Mouse (Mus musculus) liver, embryonic 16.5 days (tissue): ENCODE data around the gene Htr1f. TPM values are rescaled to one million over a fixed set of nuclear protein-coding genes. Genes with fewer than 3 reads are reported as not detected.

Source experiments
- ATAC-seq: fragments of 200-750 bp; cut with Nextera tagmentation; 2 replicates; pipeline ENCODE4 v1.8.0; 2017; ENCODE audit warnings: low read depth, mild to moderate bottlenecking, moderate number of reproducible peaks, moderate library complexity
- H3K27ac ChIP-seq: fragments of 300-500 bp; sonication (generic); 2 replicates; pipeline ENCODE4 v1.5.1; 2014; ENCODE audit warnings: mild to moderate bottlenecking, low read length
- H3K27me3 ChIP-seq: fragments of 300-500 bp; sonication (generic); 2 replicates; pipeline ENCODE4 v1.6.1; 2014; ENCODE audit warnings: low read depth, low read length, mixed read lengths; ENCODE audit not compliant: control insufficient read depth, insufficient read depth
- H3K36me3 ChIP-seq: fragments of 300-500 bp; sonication (generic); 2 replicates; pipeline ENCODE4 v1.6.1; 2014; ENCODE audit warnings: mild to moderate bottlenecking; ENCODE audit not compliant: control insufficient read depth, insufficient read depth
- H3K4me1 ChIP-seq: fragments of 300-500 bp; sonication (generic); 2 replicates; pipeline ENCODE4 v1.6.1; 2014; ENCODE audit warnings: low read depth, low read length, mixed read lengths; ENCODE audit not compliant: control insufficient read depth
- H3K4me2 ChIP-seq: fragments of 300-500 bp; sonication (generic); 2 replicates; pipeline ENCODE4 v1.6.1; 2014; ENCODE audit warnings: low read depth, low read length, mixed read lengths
- H3K4me3 ChIP-seq: fragments of 300-500 bp; sonication (generic); 2 replicates; pipeline ENCODE4 v1.5.1; 2014; ENCODE audit warnings: low read depth, mild to moderate bottlenecking, low read length
- H3K9ac ChIP-seq: fragments of 300-500 bp; sonication (generic); 2 replicates; pipeline ENCODE4 v1.6.1; 2014; ENCODE audit warnings: low read depth, low read length
- H3K9me3 ChIP-seq: fragments of 300-500 bp; sonication (generic); replicated peaks from 2 replicates; pipeline ENCODE4 v1.6.1; 2016; ENCODE audit warnings: low read length; ENCODE audit not compliant: control insufficient read depth
- WGBS: fragments of 180-500 bp; shearing (Covaris S2); extraction: QIAGEN DNeasy Blood & Tissue Kit; methylation state at CpG from one replicate; pipeline ENCODE4 v1.1.7; 2014; ENCODE audit not compliant: insufficient replicate concordance; 5-methylcytosine and 5-hydroxymethylcytosine counted together
- polyA plus RNA-seq: library from polyadenylated mRNA; unstranded; fragments of >200 nt; fragmentation: Nextera tagmentation; extraction: Ambion mirVana; gene quantifications from 2 replicates; pipeline ENCODE4 v1.2.1, GENCODE M21; 2015

The Htr1f gene
- not detected in 2 replicates for polyA plus RNA-seq

DNA sequence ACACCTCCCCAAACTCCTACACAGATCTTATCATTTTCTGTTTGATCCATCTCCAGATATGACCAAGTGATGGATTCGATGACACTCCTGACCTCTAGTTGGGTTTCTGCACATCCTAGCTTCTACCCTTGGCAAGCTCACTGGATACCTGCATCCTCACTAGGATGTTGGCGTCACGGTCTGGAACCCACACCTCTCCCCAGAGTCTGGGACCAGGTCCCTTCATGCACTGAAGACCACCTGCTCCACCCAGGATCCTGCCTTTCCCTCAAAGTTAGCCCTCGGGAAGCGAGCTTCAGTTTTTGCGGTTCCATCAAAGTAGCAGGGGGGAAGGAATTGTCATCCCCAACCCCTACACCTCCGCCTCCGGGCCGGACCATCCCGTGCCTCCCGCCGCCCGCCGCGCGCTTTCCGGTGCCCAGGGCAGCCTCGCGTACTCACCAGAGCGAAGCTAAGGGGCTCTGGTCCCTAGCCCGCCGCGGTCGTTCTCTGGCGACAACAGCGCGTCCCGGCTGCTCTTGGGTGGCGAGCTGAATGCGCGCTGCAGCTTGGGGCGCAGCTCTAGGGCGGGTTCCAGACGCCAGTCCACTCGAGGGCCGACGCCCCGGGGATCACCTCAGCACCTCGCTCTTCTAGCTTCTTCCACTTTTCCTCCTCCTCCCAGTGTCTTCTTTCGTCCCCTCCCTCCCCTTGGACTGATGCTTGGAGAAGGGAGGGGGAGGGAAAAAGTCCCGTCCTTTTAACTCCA lies at the start of gene Htr1f:
Gene Htr1f (minus strand): TSS at position 671 of the 748 bp plus-strand sequence.
- H3K4me2 ChIP-seq, result 0 out of 2 replicates have a peak within 1 kb of the TSS, but pooled peaks have one; percentile 3
- H3K9me3 ChIP-seq, result no peaks in the 10 kb centered on the region
- no peaks in the 10 kb centered on the region for H3K4me1 ChIP-seq
- H3K27me3 ChIP-seq, result peaks cover 14% of the 10 kb centered on the region
- no peak for ATAC-seq
- 3% methylated on average over 40 of the region's 41 CpGs for WGBS
- no peak within 1 kb of the TSS for H3K9ac ChIP-seq
- H3K27ac ChIP-seq, result no peak within 1 kb of the TSS
- H3K4me3 ChIP-seq, result no peak within 1 kb of the TSS
- no peaks in the 10 kb centered on the region for H3K36me3 ChIP-seq

DNA sequence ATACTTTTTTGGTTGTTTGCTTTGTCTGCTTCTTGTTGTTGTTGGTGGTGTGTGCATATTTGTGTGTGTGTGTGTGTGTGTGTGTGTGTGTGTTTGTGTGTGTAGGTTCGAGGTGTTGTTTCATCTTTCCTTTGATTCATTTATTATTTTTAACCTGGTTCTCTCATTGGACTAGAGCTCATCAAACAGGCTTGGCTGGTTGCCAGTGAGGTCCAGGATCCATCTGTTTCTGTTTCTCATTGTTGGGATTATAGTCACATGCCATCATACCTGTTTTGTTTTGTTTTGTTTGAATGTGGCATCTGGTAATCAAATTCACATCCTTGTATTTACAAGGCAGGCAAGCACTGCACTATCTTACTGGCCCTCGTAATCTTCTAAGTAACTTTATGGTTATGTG lies 34.1 kb upstream of the Htr1f start:
- no peak overlapping the region for H3K4me2 ChIP-seq
- WGBS, result 50% methylated on average over 2 of the region's 2 CpGs

DNA sequence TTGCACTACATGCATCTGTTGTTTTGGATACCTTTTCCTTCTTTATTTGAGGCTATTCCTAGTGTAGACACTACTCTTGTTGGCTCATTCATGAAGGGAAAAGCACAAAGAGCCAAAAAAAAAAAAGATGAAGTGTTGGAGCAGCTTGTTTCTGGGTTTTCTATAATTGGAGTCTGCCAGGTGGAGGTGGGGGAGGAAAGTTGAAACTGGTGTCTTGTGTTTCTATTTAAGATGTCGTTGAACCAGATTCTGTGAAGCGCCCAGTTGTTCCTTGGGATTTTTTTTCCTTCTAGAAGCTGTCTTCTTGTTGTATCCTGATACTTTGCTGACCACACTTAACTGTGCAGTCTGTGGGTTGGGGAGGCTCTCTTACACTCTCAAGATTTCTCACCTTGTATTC lies 23.7 kb upstream of the Htr1f start:
- Histone ChIP-seq H3K4me1 (no peaks in the 10 kb centered on the region), H3K27me3 (no peaks in the 10 kb centered on the region), H3K9me3 (no peaks in the 10 kb centered on the region), H3K4me3 (no peak overlapping the region), H3K4me2 (no peak overlapping the region), H3K9ac (no peak overlapping the region), H3K36me3 (no peaks in the 10 kb centered on the region), H3K27ac (no peak overlapping the region)
- no peak for ATAC-seq
- WGBS, result 62% methylated on average over 2 of the region's 2 CpGs

More for the DNA sequence above, 34.1 kb upstream of the Htr1f start:
- Histone ChIP-seq H3K4me3 (no peak overlapping the region), H3K4me1 (no peaks in the 10 kb centered on the region), H3K9me3 (no peaks in the 10 kb centered on the region), H3K9ac (no peak overlapping the region), H3K27me3 (no peaks in the 10 kb centered on the region), H3K36me3 (no peaks in the 10 kb centered on the region), H3K27ac (no peak overlapping the region)
- no peak for ATAC-seq

DNA sequence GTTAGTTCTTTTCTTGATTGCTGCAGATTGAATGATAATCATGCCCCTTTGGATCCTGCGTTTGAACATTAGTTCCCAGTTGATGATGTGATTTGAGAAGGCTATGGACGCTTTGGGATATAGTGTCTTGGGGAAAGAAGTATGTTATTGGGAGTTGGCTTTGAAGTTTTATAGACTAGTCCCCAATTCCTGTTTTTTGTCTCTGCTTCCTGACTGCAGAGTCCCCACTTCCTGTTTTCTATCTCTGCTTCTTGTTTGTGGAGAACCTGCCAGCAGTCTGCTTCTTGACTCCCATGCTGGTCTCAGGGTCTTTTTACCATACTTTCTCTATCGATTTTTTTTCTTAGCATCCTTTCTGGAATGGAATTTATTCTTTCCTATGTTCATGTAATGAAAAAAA lies 22.2 kb upstream of the Htr1f start:
- WGBS, result 24% methylated on average over 3 of the region's 3 CpGs
- Histone ChIP-seq H3K9ac (no peak overlapping the region), H3K27ac (no peak overlapping the region), H3K36me3 (no peaks in the 10 kb centered on the region), H3K4me2 (no peak overlapping the region), H3K4me3 (no peak overlapping the region), H3K27me3 (no peaks in the 10 kb centered on the region), H3K9me3 (no peaks in the 10 kb centered on the region), H3K4me1 (no peaks in the 10 kb centered on the region)
- no peak for ATAC-seq

DNA sequence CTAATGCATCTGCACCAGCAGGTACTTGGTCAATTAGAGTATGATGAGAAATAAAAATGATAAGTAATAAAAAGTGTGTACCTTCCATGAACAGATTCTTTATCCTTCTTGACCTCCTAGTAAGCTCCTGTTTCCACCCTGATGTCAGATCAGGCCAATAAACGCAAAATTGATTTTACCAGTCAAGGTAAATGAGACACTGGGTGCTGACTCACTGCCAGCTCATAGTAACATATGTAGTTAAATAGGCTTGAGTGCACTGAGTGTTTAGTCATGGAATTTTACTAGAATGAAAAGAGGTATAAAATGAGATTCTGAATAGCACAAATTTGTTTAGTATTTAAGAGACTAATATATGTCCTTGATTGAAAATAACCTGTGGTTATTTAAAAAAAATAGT lies 6.6 kb upstream of the Htr1f start:
- Histone ChIP-seq H3K9ac (no peak overlapping the region), H3K9me3 (no peaks in the 10 kb centered on the region), H3K27me3 (no peaks in the 10 kb centered on the region), H3K4me2 (no peak overlapping the region), H3K4me3 (no peak overlapping the region), H3K36me3 (no peaks in the 10 kb centered on the region), H3K4me1 (no peaks in the 10 kb centered on the region), H3K27ac (no peak overlapping the region)
- ATAC-seq, result no peak
- 67% methylated on average over 1 of the region's 1 CpGs for WGBS

DNA sequence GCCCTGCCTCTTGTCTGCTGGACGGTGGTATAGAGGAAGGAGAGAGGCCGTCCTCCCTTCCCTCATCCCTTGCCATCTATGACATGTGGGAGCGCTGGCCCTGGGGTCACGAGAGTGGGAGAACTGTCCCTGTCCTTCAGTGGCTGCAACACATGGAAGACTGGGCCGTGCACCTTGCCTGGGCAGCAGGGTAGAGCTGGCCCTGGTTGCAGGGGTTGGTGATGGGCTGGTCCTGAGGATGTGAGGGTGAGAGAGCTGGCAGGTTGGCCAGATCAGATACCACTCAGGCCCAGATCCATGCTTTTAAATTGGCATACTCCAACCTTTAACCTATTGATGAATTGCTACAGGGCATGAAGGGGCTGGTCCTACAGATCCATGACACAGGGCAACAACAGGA lies 12.1 kb downstream of the Htr1f start:
- Histone ChIP-seq H3K27ac (no peak overlapping the region), H3K27me3 (no peaks in the 10 kb centered on the region), H3K4me3 (no peak overlapping the region), H3K4me1 (no peaks in the 10 kb centered on the region), H3K9me3 (no peaks in the 10 kb centered on the region), H3K9ac (no peak overlapping the region), H3K4me2 (no peak overlapping the region), H3K36me3 (no peaks in the 10 kb centered on the region)
- no peak for ATAC-seq
- WGBS, result 58% methylated on average over 5 of the region's 5 CpGs

DNA sequence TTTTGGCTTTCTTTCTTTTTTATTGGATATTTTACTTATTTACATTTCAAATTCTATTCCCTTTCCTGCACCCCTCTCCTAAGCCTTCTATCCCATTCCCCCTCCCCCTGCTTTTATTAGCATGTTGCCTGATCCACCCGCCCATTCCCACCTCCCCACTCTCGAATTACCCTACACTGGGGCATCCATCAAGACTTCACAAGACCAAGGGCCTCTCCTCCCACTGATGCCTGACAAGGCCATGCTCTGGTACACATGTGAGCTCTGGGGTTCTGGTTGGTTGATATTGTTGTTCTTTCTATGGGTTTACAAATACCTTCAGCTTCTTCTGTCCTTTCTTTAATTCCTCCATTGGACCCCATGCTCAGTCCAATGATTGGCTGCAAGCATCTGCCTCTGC lies 22.2 kb downstream of the Htr1f start:
- 46% methylated on average over 2 of the region's 2 CpGs for whole genome bisulfite sequencing
- Histone ChIP-seq H3K27me3 (no peaks in the 10 kb centered on the region), H3K9ac (no peak overlapping the region), H3K4me1 (no peaks in the 10 kb centered on the region), H3K9me3 (no peaks in the 10 kb centered on the region), H3K4me3 (no peak overlapping the region), H3K4me2 (no peak overlapping the region), H3K27ac (no peak overlapping the region), H3K36me3 (no peaks in the 10 kb centered on the region)
- ATAC-seq, result no peak

DNA sequence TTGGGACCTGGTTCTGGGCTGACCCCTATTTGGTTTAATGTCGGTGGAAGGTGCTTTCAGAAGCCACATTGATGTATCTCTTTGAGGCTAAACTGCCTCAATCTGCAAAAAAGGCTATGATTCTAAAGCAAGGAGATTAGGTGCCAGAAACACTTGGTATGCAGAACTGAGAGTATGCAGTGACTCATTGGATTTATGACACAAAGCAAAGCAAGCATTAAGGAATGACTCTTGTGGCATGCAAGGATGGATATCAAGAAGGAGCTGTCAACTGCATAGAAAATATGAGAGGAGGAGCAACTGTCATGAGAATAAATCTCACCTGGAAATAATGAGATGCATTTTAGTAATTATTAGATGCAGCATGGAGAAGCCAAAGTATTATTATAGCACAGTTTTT lies 35.8 kb downstream of the Htr1f start:
- ATAC-seq, result no peak
- 59% methylated on average over 1 of the region's 1 CpGs for WGBS
- Histone ChIP-seq H3K27me3 (no peaks in the 10 kb centered on the region), H3K4me2 (no peak overlapping the region), H3K4me3 (no peak overlapping the region), H3K36me3 (no peaks in the 10 kb centered on the region), H3K27ac (no peak overlapping the region), H3K9me3 (no peaks in the 10 kb centered on the region), H3K9ac (no peak overlapping the region), H3K4me1 (no peaks in the 10 kb centered on the region)

DNA sequence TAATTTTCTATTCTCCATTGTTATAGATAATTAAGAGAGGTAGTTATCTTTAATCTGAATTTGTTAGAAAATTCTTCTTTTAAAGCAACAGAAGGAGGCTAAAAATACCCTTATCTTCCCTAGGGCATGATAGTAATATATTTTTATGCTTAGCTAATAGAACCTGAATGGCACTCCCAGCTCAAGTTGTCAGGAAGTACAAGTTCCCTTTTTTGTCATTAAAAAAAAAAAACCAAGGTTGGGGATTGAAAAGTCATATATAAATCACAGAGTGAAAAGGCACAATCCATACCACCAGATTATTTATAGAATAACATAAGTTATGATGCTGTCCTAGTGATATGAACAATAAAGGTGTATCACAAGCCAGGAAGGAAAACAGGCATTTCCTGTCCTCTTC lies 39.4 kb downstream of the Htr1f start:
- no peaks in the 10 kb centered on the region for H3K27me3 ChIP-seq
- no peak overlapping the region for H3K27ac ChIP-seq
- H3K9ac ChIP-seq, result no peak overlapping the region
- no peak for ATAC-seq
- H3K9me3 ChIP-seq, result no peaks in the 10 kb centered on the region
- no peaks in the 10 kb centered on the region for H3K4me1 ChIP-seq
- no peak overlapping the region for H3K4me2 ChIP-seq
- no peaks in the 10 kb centered on the region for H3K36me3 ChIP-seq
- H3K4me3 ChIP-seq, result no peak overlapping the region
